Mouse (Mus musculus): ENCODE data around the gene Traf3.

Gene Traf3

GRCm38 (mm10) chr12:111211729-111212128 is 45.6 kb downstream of the Traf3 start:
- DNase-seq: no peak

- DNase-seq: no peak
These were observed 52.7 kb downstream of the Traf3 start for GRCm38 (mm10) chr12:111218867-111219266.

- DNase-seq: no peak
These were observed 59.1 kb downstream of the Traf3 start for GRCm38 (mm10) chr12:111225197-111225780.

GRCm38 (mm10) chr12:111227410-111227809 is 61.2 kb downstream of the Traf3 start:
- DNase-seq: no peak

GRCm38 (mm10) chr12:111228488-111228887 is 62.3 kb downstream of the Traf3 start:
- DNase-seq: no peak

GRCm38 (mm10) chr12:111230793-111231192 is 64.6 kb downstream of the Traf3 start:
- no peak for DNase-seq

- no peak for DNase-seq
These were observed 67.6 kb downstream of the Traf3 start for GRCm38 (mm10) chr12:111233798-111234197.

- no peak for DNase-seq
These were observed 68.2 kb downstream of the Traf3 start for GRCm38 (mm10) chr12:111234383-111234782.

- no peak for DNase-seq
These were observed 69.5 kb downstream of the Traf3 start for GRCm38 (mm10) chr12:111235631-111236030.

- no peak for DNase-seq
These were observed 71.5 kb downstream of the Traf3 start for GRCm38 (mm10) chr12:111237611-111238188.

- DNase-seq: no peak
These were observed 72.2 kb downstream of the Traf3 start for GRCm38 (mm10) chr12:111238345-111238744.

- DNase-seq: peak; percentile 44
These were observed 72.6 kb downstream of the Traf3 start for GRCm38 (mm10) chr12:111238778-111239177.

GRCm38 (mm10) chr12:111239930-111240329 is 73.8 kb downstream of the Traf3 start:
- DNase-seq: no peak

GRCm38 (mm10) chr12:111241916-111242315 is 75.7 kb downstream of the Traf3 start:
- no peak for DNase-seq

- no peak for DNase-seq
These were observed 76.2 kb downstream of the Traf3 start for GRCm38 (mm10) chr12:111242346-111242745.

GRCm38 (mm10) chr12:111243733-111244132 is 77.6 kb downstream of the Traf3 start:
- DNase-seq: no peak

GRCm38 (mm10) chr12:111245070-111245469 is 78.9 kb downstream of the Traf3 start:
- no peak for DNase-seq

- DNase-seq: no peak
These were observed 80.8 kb downstream of the Traf3 start for GRCm38 (mm10) chr12:111246808-111247464.

- no peak for DNase-seq
These were observed 82.9 kb downstream of the Traf3 start for GRCm38 (mm10) chr12:111249095-111249494.

GRCm38 (mm10) chr12:111250116-111250515 is 83.9 kb downstream of the Traf3 start:
- no peak for DNase-seq

GRCm38 (mm10) chr12:111251227-111251626 is 85.1 kb downstream of the Traf3 start:
- DNase-seq: no peak

GRCm38 (mm10) chr12:111263650-111264049 is 97.5 kb downstream of the Traf3 start:
- DNase-seq: no peak

GRCm38 (mm10) chr12:111265212-111265611 is 99.0 kb downstream of the Traf3 start:
- no peak for DNase-seq

- no peak for DNase-seq
These were observed 100.4 kb downstream of the Traf3 start for GRCm38 (mm10) chr12:111266592-111266991.
